Mouse (Mus musculus) embryonic fibroblast, embryonic 13.5 days (primary cell): Measurements from ENCODE around the gene Fam198a.

Experiments
- CTCF ChIP-seq: IDR thresholded peaks from 2 replicates; pipeline ENCODE4 v1.5.1; 2011; ENCODE audit warnings: mild to moderate bottlenecking, control low read depth, low read length, moderate library complexity, borderline replicate concordance; ENCODE audit not compliant: insufficient read depth
- POLR2A ChIP-seq: IDR thresholded peaks from 2 replicates; pipeline ENCODE4 v1.6.1; 2011; ENCODE audit warnings: low read depth, mild to moderate bottlenecking, control low read depth, low read length, moderate library complexity

GRCm38 (mm10) chr9:121943628-121944027 is 7.2 kb upstream of the Fam198a start:
- TF ChIP-seq CTCF = no peak
- no peak for TF ChIP-seq POLR2A
